Mouse (Mus musculus) lung, postnatal 14 days (tissue): ENCODE results near the gene Abcc8.
A peak's percentile ranks its signal among the peaks of the same experiment; 100 is the strongest.

Experiments used
- DNase-seq: peaks from one replicate; pipeline ENCODE4 v3.0.0; 2021

The Abcc8 gene

DNA sequence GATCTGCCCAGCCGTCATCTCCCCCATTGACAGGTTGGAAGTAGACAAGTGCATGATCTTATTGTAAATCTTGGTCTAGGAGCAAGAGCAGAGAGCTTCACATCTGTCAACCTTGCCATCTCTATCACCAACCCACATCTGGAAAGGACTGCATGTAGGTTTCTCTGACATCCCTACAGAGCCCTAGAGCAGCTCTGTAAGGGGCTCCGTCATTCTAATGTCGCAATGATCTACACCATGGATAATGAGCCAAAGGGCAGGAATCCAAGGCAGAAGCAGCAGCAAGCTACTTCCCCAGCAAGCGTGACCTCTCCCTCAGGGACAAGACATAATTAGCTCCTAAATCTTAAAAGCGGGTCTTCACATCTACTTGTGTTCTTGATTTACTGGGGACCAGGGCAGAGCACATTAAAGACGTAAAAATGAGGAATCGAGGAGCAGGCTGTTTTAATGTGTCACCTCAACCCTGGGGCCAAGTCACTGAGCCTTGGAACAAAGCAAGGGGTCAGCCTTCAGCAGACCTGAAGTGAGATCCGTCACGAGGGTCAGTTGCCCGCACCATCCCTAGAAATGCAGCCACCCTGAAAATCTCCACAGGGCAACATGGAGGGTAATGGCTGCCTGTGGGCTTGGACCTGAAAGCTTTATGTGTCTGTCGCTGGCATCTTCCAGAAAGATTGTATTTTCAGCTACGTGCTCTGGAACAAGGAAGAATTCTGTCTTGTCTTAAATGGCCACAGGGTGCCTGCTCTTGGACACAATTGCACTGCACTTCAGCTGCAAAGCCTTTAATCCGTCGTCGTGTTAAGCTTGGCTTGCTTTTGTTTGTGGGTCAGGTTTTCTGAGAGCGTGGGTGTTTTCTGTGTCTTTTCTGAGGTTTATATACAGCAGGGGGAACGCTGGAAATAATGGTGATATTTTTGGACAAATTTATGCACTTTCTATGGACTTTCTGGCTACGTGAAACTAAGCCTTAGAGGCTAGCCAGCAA, 25.0 kb downstream of the Abcc8 start:
- no peak for DNase-seq

DNA sequence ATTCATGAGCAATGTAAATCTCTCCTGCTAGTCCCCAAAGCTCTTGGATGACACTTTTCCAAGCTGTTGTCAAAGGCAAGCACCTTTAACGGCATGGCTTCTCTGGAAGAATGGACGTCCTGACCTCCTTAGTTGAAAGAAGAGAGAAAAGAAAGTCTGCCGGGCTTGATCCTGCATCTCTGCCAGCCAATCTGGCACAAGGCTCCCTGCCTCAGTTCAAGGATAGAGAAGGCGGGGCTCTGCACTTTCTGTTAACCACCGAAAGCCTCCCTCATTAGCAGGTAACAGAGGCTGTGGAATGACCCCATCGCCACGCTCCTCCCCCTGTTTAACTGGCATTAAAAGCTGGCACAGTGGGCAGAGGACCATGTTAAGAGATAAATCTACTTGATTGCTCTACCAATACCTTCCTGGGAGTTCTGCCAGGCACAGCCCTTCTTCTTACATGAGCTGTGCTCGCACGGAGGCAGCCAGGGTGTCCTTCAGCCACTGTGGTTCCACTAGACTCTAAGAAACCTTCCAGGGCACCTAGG, 26.9 kb downstream of the Abcc8 start:
- DNase-seq: no peak

DNA sequence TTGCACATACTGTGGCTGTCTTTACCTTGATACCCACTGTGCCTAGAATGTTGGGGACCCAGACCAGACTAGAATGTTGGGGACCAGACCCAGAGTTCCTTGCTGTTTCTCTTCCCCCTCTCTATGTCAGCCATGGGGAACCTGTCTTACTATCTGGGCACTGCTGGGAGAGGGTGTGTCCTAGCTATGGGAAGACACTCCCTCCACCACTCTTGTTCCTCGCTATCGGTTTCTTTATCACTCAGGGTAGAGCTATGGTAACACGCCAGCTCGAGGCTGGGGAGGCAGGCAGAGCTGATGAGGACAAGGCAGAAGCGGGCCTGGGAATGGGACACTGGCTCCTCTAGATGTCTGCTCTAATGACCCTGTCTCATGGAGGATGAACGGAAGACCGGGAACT, 32.4 kb downstream of the Abcc8 start:
- no peak for DNase-seq

DNA sequence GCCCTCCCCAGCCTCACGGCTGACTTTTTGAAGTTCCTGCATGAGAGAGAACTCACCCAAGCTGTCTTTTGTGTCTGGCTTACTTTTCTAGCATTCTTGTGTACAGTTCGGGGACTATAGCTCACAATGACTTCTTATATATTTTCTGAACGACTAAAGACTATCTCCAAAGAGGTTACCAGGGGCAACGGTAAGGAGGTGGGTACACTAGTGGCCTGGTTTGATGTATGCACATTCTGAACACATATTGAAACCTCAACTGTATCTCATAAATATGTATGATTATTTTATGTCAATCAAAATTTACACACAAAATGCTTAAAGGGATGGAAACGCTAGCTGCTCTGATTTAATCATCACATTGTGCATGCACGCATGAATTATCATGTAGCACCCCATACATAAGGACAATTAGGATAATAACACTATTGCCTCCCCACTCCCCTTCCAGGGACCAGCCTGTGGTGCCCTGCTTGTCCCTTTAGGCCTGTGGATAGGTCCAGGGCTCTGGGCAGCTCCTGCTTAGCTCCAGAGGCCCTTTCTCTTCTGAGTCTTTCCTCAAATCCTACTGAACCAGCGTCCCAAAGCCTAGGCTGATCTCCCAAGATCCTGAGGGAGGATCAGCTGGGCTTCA, 33.0 kb downstream of the Abcc8 start:
- no peak for DNase-seq

DNA sequence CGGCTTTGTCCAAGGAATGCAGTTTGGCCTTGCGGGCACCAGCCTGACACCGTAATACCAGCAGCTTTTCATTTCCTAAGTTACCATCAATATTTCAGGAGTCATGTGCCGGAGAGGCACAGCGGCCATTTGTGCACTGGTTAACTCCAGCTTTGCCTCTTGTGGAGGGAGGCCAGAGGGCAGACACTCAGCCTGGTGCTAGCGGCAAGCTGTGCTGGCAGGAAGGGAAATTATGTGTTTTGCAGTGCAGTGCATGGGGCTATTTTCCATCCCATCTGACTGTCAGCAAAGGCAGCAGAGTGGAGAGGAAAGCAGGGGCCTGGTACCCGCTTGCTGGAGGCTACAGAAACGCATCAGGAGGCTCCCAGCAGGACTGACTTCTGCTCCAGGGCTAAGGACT, 35.8 kb downstream of the Abcc8 start:
- no peak for DNase-seq

DNA sequence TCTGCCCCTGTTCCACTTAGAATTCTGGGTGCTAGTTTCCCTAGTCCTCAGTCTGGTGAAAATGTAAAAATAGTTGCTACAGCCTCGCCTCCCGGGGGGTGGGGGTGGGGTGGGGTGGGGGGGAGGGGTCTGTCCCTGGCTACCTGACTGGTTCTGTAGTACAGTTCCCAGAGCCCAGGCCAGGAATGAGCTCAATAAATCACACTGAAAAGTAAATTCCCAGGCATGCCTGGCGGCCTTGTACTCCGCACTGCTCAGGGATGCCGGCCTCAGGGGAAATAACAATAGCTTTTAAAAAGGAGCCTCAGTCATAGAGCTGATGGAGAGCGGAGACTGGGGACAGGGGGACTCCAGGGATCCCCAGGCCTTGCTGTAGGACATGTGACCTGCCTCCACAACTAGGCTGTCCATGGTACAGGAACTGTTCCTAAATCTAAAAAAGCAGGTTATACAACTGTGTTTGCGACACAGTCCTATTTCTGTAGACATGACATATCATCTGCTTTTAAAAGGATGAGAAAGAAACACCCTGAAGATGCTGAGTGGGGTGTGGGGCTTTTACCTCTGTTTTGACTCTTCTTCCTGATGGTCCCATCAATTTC, 41.4 kb downstream of the Abcc8 start:
- no peak for DNase-seq

DNA sequence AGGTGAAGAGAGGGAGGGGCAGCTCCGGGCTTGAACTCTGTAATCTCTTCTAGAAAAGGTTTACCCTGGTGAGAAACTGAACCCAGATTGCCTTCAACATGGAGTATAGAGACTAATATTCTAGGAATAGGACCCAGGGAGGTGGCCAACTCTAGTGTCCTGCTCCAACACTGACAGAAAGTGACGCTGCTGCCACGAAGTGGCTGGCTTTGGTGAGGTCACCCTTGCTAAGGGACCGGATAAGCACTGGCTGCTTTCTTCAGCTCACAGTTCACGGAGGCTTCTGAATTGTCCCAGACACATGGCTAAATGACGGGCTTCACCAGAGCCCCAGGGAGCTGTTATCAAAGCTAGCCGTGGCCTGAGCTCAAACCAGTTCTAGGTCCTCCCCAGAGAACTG, 46.0 kb downstream of the Abcc8 start:
- no peak for DNase-seq

DNA sequence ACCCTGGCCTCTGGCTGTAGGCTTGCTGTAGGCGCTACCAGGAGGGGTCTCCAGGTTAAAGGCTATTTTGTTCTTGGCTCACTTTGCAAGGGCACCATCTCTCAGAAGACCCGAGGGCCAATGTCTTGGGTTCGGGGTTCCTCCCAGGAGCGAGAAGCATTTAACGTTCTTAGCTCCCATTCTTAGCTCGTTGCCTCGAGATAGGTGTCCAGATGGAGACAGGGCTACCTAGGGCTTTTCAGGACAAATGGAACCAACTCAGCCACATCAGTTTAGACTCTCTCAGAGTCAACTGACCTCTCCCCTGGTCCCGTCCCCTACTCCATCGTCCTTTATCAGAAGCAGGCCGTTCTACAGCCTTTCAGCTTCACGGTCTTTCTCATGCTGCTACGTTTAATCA, 47.6 kb downstream of the Abcc8 start:
- no peak for DNase-seq

DNA sequence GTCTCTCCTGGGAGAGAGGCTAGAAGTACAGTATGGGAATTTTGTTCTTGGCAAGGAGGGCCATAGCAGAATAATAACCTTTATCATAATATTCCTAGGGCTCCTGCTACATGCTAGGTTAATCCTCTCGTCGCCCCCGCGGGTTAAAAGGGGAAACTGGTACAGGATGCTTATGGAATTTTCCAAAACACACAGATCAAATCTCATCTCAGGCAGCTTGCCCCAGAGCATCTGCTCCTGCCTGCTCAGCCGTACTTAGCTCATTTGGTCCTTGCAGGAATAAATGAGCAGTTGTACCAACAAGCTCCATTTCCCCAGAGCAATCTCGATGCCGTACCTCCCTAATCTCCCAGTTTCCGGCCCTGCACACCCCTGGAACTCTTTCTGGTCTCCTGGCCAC, 48.0 kb downstream of the Abcc8 start:
- DNase-seq: no peak

DNA sequence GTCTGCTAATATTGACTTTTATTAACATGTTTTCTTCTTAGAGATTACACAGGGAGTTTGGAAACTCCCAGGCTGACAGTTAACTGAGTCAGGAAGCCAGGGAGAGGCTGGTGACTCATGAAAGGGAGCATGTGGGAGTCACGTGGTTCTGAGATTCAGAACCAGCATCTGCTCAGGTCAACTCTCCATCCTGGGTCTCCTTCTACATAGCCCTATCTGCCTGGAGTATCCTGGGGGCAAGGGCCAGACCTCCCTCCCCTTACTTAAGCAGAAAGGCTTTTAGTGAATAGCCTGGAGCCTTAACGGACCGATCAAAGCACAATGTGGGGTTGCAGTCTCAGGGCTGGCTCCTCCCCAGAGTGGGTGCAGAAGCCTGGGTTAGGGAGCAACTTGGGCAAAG, 48.6 kb downstream of the Abcc8 start:
- DNase-seq: no peak

DNA sequence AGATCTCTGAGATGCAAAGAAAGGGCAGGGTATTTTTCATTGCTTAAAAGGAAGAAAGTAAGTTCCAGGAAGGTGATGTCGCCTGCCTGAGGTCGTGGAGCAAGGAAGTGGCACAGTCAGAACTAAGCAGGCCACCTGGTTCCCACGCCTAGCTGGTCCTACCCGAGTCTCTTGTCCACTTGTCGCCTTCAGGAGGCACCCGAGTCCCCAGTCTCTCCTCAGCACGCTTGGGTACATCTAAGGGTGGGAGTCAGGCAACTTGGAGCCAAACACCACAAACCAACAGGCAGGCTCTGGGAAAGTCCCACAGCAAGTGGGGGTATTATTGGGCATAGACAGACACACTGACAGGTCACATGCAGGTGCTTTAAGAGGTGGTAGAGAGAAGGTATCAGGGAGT, 49.1 kb downstream of the Abcc8 start:
- no peak for DNase-seq

DNA sequence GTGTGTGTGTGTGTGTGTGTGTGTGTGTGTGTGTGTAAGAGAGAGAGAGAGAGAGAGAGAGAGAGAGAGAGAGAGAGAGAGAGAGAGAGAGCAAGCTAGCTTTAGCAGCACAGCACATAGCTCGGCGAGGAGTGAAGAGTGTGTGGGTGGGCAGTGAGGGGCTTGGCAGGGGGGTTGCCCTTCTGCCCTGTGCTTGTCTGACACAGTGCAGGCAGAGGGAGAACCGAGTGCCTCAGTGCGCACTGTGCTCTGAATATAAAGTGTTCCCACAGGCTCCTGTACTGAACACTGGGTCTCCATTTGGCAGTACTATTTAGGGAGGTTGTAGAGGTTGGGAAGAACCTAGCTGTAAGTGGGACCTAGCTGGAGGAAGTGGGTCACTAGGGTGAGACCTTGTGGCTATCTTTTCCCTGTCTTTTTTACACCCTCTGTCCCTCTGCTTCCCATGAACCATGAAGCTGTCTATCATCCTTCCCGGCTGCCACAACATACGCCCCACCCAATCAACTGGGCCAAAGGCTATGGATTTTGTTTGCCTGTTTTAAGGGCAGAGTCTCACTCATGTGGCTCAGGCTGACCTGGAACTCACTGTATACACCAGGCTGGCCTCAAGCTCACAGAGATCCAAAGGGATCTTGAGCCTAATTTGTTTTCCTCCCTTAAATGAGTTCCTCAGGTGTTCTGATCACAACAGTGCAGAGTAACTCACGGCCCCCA, 50.2 kb downstream of the Abcc8 start:
- DNase-seq: no peak

DNA sequence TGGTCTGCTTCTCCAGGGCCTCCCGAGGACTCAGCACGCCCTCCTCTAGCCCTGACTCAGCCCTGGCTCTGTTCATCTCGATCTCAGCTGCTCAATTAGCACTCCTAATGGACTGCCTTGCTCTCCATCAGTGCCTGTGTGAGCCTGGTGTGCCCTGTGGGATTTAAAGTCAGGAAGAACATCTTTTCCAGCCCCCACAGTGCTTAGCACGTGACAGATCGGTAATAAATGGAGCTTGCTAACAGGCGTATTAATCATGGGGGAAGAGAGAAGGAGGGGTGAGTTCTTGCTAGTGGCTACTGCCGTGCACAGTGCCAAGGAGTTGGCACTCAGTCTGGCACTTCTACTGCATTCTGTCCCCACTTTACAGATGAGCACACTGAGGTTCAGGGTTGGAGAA, 51.6 kb downstream of the Abcc8 start:
- DNase-seq: no peak

DNA sequence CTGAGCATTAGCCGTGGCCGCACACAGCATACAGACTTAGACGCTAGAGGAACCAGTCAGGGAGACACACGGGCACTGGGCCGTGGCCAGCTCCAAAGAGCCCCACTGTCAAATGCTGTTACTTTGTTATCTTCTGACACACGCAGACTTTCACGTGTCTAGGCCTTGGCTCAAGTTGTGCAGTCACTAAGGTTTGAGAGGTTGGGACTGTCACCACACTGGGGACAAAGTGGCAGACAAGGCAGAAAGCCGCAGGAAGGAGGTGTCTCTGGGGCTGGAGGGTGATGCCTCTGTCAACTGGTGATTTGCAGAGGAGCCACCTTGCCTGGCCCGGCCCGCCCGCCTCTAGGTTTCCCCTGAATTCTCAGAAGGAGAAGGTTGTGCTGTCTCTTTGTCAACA, 54.5 kb downstream of the Abcc8 start:
- no peak for DNase-seq

DNA sequence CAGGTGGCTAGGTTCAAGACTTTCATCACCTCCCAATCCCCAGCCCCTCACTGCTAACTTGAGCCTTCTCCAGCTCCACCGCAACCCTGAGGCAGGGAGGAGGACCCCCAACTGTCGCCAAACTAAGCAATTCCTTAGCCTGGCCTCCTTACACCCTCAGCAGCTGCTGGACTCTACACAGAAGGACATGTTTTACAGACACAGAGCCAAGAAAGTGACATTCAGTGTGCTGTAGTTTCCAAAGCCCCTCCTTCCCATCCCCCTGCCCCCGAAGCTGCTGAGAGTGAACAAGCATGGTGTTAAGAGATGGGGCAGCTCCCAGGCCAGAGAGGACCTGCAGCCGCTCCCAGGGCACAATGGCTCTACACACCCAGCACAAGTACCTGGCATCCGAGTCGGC, 55.4 kb downstream of the Abcc8 start:
- DNase-seq: no peak

DNA sequence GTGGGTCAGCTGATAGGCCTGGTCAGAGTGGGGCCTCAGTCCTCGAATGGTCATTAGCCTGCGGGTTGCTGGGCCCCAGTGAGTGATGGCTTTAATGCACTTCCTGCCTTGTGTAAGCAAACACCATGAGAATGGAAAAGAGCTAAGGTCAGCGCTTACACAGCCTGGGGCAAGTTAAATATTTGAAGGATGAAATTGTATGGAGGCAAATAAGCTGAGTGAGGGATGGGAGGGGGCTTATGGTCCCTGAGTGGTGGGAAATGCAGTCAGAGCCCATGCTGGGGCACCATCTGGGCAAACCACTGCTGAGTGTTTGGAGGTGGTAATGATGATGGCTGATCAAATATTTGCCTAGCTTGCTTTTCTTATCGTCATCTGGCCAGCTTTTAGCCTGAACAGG, 56.9 kb downstream of the Abcc8 start:
- DNase-seq: no peak

DNA sequence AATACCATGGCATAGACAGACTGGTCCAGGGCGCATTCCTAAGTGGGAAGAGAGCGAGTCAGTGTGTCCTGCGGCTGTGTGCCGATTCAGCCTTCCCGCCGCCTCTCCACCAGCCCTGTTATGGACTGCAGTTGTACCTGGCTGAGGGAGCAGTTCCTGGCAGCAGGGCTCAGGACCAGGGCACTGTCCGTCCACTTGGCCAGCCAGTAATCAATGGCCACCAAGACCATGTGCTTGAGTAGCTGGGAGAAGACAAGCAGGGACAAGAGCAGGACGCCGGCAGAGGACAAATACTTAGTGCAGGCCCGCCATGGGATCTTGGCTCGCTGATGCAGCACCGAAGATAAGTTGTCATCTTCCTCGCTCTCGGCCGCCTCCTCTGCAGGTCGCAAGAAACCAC, 62.8 kb downstream of the Abcc8 start:
- no peak for DNase-seq

DNA sequence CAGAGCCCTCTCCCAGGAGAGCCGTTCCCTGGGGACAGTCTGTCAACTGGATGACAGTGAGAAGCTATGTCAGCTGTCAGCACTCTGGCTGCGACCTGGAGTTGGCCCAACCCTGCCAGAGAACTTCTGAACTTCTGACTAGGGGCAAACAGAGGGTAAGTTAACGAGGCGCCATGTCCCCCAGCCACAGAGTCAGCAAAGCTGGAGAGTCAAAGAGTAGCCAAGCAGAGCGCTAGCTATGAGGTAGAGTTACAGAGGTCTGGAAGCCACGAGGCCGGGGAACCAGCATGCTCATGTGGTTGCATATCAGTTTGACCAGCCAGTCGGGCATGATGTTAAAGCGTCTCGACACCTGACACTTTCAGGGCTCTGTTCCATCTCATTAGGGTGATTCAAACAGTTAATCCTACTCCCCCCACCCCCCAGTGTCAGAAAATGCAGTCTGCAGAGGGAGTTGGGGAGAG, 63.7 kb downstream of the Abcc8 start:
- DNase-seq: peak; percentile 11

DNA sequence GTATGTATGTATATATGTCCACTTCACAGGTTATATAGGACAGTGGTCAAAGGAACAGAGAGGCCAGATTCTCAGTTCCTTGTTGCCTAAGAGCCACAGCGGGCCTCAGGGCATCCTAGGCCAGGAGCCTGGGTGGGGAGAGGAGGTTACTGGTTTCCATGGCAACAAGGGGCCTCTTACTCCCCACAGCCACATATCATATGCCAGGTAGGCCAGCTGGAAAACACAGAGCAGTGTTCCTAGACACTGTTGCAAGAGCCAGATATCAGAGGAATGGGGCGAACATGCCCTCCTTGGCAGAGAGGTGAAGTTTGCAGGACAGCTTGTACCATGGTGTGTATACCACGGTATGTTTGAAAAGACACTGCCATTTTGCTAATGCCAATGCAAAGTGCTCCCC, 66.4 kb downstream of the Abcc8 start:
- DNase-seq: no peak

DNA sequence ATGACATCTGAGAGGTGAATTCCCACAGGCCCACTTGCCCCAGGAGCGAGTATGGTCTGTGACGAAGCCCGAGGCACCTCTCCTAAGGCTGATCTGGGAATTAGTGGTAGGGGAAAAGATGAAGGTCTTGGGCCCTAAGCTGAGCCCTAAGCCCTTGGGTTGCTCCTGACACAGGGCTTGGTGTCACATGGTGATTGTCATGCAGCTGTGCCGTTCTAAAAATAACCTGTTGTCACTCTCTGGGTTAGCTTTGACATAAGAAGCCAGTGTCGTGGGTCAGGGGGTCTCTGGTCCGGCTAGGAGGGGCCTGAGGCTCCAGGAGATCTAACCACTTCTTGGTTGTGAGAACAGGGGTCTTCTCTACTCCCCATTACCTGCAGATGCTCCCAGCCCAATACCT, 67.9 kb downstream of the Abcc8 start:
- no peak for DNase-seq

DNA sequence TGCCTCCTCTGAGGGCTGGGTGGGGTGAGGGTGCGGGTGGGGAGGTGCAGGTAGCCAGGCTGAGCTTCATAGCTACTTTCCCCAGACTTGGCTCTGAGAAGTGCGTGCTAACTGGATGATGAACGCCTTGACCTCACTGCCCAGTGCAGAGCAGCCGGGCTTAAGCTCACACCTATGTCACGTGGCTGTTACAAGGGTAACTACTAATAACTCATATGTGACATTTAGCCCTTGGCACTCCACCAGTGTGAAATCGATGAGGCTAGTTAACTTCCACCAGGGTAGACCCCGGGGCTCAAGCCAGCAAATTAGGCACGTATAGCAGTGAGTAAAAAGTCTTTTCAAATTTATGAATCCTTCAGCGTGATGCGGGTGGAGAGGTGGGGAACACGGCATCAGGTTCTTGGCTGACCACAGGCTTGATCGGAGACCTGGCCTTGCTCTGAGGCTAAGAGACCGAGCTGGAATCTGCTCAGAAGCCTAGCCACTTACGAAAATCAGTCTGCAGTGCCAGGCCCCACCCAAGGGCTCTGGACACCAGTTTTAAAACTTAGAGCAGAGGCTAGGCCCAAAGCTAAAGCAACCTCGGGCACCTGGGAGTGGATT, 68.5 kb downstream of the Abcc8 start:
- no peak for DNase-seq

DNA sequence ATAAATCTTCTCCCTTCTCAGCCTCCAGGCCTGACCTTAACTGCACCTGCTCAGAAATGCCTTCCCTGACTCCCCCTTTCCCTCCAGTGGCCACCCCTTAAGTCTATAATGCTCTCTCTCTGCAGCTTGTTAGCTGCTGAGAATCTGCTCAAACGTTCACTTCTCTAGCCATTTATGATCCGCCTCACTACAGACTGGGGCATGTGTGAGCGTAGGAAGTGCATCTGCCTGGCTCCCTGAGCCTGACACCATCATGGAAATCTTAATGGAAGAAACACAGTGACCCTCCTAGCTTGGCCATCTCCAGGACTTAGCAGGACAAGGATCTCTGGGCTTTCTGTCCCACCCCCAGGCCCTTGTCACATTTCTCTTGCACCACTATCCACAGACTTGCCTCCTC, 69.8 kb downstream of the Abcc8 start:
- no peak for DNase-seq

DNA sequence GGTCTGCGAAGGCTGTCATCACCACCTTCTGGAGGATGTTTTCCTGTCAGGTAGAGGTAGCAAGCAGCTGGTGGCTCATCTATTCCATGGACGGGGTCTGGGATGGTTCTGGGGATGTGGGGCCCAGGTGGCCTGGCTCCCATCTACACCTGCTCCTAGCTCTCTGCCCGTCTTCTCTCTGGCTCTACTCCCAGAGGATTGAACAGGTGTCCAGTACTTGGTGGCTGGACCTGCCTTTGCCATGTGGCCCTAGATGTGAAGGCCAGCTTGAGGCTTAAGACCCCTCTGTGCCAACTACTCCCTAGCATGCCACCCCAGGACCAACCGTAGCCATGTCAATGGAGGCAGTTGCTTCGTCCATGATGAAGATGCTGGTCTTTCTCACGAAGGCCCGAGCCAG, 74.3 kb downstream of the Abcc8 start:
- DNase-seq: no peak
